Mouse (Mus musculus) megakaryocyte, adult 5-6 weeks (primary cell): Measurements from ENCODE around the gene Atp8b3. TPM values are rescaled to one million over a fixed set of nuclear protein-coding genes. Genes with fewer than 3 reads are reported as not detected.

ENCODE experiments used
- ATAC-seq: 2 replicates; pipeline ENCODE4 v1.8.0; 2016; ENCODE audit warnings: mild to moderate bottlenecking, inconsistent platforms; ENCODE audit not compliant: poor library complexity, severe bottlenecking
- total RNA-seq, 2 experiments: library from RNA; stranded (forward) in 1 of 2; stranded (reverse) in 1 of 2; fragments of 153-499, 151-499 nt in 1 of 2; fragments of 221-1000, 200-1000 nt in 1 of 2; gene quantifications; 2 replicates each; pipeline versions ENCODE4 v1.2.3 to v1.2.4; 2015 to 2017

Gene Atp8b3
- total RNA-seq, 2 experiments from 2014 or later = not detected

- ATAC-seq = no peak
Observed at GRCm38 (mm10) chr10:80532783-80533182, 6.1 kb downstream of the Atp8b3 start.

GRCm38 (mm10) chr10:80526172-80526571 is 12.8 kb downstream of the Atp8b3 start:
- no peak for ATAC-seq

GRCm38 (mm10) chr10:80523299-80523698 is 15.6 kb downstream of the Atp8b3 start:
- no peak for ATAC-seq

- no peak for ATAC-seq
Observed at GRCm38 (mm10) chr10:80519287-80519686, 19.6 kb downstream of the Atp8b3 start.

- ATAC-seq = no peak
Observed at GRCm38 (mm10) chr10:80513739-80514138, 25.2 kb downstream of the Atp8b3 start.

- peak; percentile 31; the same call in 1 of the 2 replicates for ATAC-seq
Observed at GRCm38 (mm10) chr10:80510273-80510660, 28.7 kb downstream of the Atp8b3 start.

GRCm38 (mm10) chr10:80509412-80510272 is 29.3 kb downstream of the Atp8b3 start:
- peak; percentile 89 for ATAC-seq

- ATAC-seq = peak; percentile 65
Observed at GRCm38 (mm10) chr10:80506222-80506621, 32.7 kb downstream of the Atp8b3 start.

GRCm38 (mm10) chr10:80504724-80505123 is 34.2 kb downstream of the Atp8b3 start:
- ATAC-seq = no peak

GRCm38 (mm10) chr10:80503599-80504220 is 35.2 kb downstream of the Atp8b3 start:
- no peak for ATAC-seq

- ATAC-seq = no peak
Observed at GRCm38 (mm10) chr10:80502819-80503314, 36.1 kb downstream of the Atp8b3 start.

- no peak for ATAC-seq
Observed at GRCm38 (mm10) chr10:80502291-80502690, 36.6 kb downstream of the Atp8b3 start.

GRCm38 (mm10) chr10:80496421-80496820 is 42.5 kb downstream of the Atp8b3 start:
- ATAC-seq = no peak

GRCm38 (mm10) chr10:80495901-80496300 is 43.0 kb downstream of the Atp8b3 start:
- ATAC-seq = no peak

- no peak for ATAC-seq
Observed at GRCm38 (mm10) chr10:80494732-80495131, 44.2 kb downstream of the Atp8b3 start, which contains the start of gene Onecut3. TSS of gene Onecut3 (plus strand) at chr10:80494835.

GRCm38 (mm10) chr10:80490051-80490450 is 48.9 kb downstream of the Atp8b3 start:
- no peak for ATAC-seq

GRCm38 (mm10) chr10:80486862-80487379 is 52.0 kb downstream of the Atp8b3 start:
- ATAC-seq = no peak

- no peak for ATAC-seq
Observed at GRCm38 (mm10) chr10:80481002-80481401, 57.9 kb downstream of the Atp8b3 start.

GRCm38 (mm10) chr10:80478531-80478930 is 60.4 kb downstream of the Atp8b3 start:
- ATAC-seq = no peak

GRCm38 (mm10) chr10:80475290-80475959 is 63.5 kb downstream of the Atp8b3 start:
- peak; percentile 99 for ATAC-seq
